Comparison of ENCODE assay signal across 36 mouse cellular contexts in genomic region chr11:59369848-59370247, GRCm38 (mm10). TPM values are rescaled to one million over a fixed set of nuclear protein-coding genes. Genes with fewer than 3 reads are reported as not detected.
"Had no signal": no experiment of that assay in that cellular context is flagged by ENCODE, and none has a peak within 500 bp of the region (broad histone marks: within the 10 kb centered on the region; RNA-seq: fewer than 3 reads in every experiment).

No protein-coding gene starts in this region.

- H3K9ac ChIP-seq: embryonic facial prominence, embryonic 12.5 days; embryonic facial prominence, embryonic 13.5 days; embryonic facial prominence, embryonic 15.5 days; forebrain, embryonic 12.5 days; forebrain, embryonic 13.5 days; forebrain, embryonic 15.5 days; forebrain, postnatal 0 days had no signal

- H3K9me3 ChIP-seq: embryonic facial prominence, embryonic 10.5 days; embryonic facial prominence, embryonic 12.5 days; embryonic facial prominence, embryonic 13.5 days; embryonic facial prominence, embryonic 15.5 days; forebrain, embryonic 10.5 days; forebrain, embryonic 12.5 days; forebrain, embryonic 13.5 days; forebrain, embryonic 15.5 days had no signal

- ATAC-seq: forebrain, embryonic 13.5 days; forebrain, embryonic 14.5 days; forebrain, embryonic 15.5 days; forebrain, embryonic 16.5 days; forebrain, postnatal 0 days had no signal

- H3K4me1 ChIP-seq: embryonic facial prominence, embryonic 10.5 days had no signal

- H3K36me3 ChIP-seq: embryonic facial prominence, embryonic 10.5 days; embryonic facial prominence, embryonic 12.5 days; embryonic facial prominence, embryonic 13.5 days; embryonic facial prominence, embryonic 15.5 days; forebrain, embryonic 10.5 days; forebrain, embryonic 12.5 days; forebrain, embryonic 15.5 days had no signal

- H3K4me2 ChIP-seq: embryonic facial prominence, embryonic 12.5 days; embryonic facial prominence, embryonic 13.5 days; embryonic facial prominence, embryonic 15.5 days; forebrain, embryonic 12.5 days; forebrain, embryonic 13.5 days; forebrain, embryonic 15.5 days had no signal

- H3K4me3 ChIP-seq: embryonic facial prominence, embryonic 10.5 days; embryonic facial prominence, embryonic 12.5 days; embryonic facial prominence, embryonic 13.5 days; embryonic facial prominence, embryonic 15.5 days; erythroblast, embryonic 14.5 days; forebrain, embryonic 10.5 days; forebrain, embryonic 12.5 days; forebrain, embryonic 13.5 days; forebrain, embryonic 15.5 days; gastrocnemius, adult 2 months; heart, adult 2 months had no signal

- DNase-seq: cerebellum, adult 9-11 months; cerebellum, postnatal 10 days; cerebellum, postnatal 14 days; cerebellum, postnatal 25 days; cerebellum, postnatal 36 days; embryo, embryonic 11 days; forebrain, postnatal 0 days; gastrocnemius, adult 2 months; gastrocnemius, postnatal 10 days; gastrocnemius, postnatal 14 days; gastrocnemius, postnatal 25 days; gastrocnemius, postnatal 36 days; heart, adult 11 months; heart, adult 18-20 months; heart, adult 2 months had no signal

- H3K27me3 ChIP-seq: embryonic facial prominence, embryonic 12.5 days; embryonic facial prominence, embryonic 13.5 days; embryonic facial prominence, embryonic 15.5 days; forebrain, embryonic 12.5 days; forebrain, embryonic 13.5 days; forebrain, embryonic 15.5 days had no signal

- H3K27ac ChIP-seq: embryonic facial prominence, embryonic 10.5 days; embryonic facial prominence, embryonic 12.5 days; embryonic facial prominence, embryonic 13.5 days; embryonic facial prominence, embryonic 15.5 days; forebrain, embryonic 10.5 days; forebrain, embryonic 12.5 days; forebrain, embryonic 13.5 days; forebrain, embryonic 15.5 days; gastrocnemius, adult 2 months; heart, adult 2 months had no signal

RNA-seq across cellular contexts. Expression of gene Prss38, which starts 5.6 kb away (rescaled TPM):
- total RNA-seq: common myeloid progenitor, adult 5-6 weeks; forebrain, postnatal 0 days; gastrocnemius, adult 18-20 months; gastrocnemius, adult 2 months; gastrocnemius, adult 8-10 months; gastrocnemius, postnatal 10 days; gastrocnemius, postnatal 25 days; gastrocnemius, postnatal 36 days; gastrocnemius, postnatal 4 days; granulocyte monocyte progenitor cell, adult 5-6 weeks; heart, adult 18-20 months; heart, adult 2 months; heart, adult 8-10 months had no signal
- polyA plus RNA-seq: embryonic facial prominence, embryonic 10.5 days; embryonic facial prominence, embryonic 11.5 days; embryonic facial prominence, embryonic 12.5 days; embryonic facial prominence, embryonic 13.5 days; embryonic facial prominence, embryonic 14.5 days; embryonic facial prominence, embryonic 15.5 days; erythroblast, embryonic 14.5 days; forebrain, embryonic 10.5 days; forebrain, embryonic 11.5 days; forebrain, embryonic 12.5 days; forebrain, embryonic 13.5 days; forebrain, embryonic 14.5 days; forebrain, embryonic 15.5 days; forebrain, embryonic 16.5 days; gonadal fat pad, adult 2 months; heart, adult 2 months had no signal
